Mouse (Mus musculus) C2C12 (cell line): ENCODE data around the gene C1qtnf6.

Source experiments
- CEBPB ChIP-seq: IDR thresholded peaks from one replicate; pipeline ENCODE4 v1.6.1; 2011; ENCODE audit warnings: low read depth, mild to moderate bottlenecking, control low read depth, moderate library complexity
- CTCF ChIP-seq: IDR thresholded peaks from one replicate; pipeline ENCODE4 v1.5.1; 2011; ENCODE audit not compliant: control insufficient read depth, insufficient read depth, insufficient read length
- MAX ChIP-seq: IDR thresholded peaks from one replicate; pipeline ENCODE4 v1.6.1; 2011; ENCODE audit warnings: mild to moderate bottlenecking, control low read depth
- MYOD1 ChIP-seq: IDR thresholded peaks from one replicate; pipeline ENCODE4 v1.6.1; 2011; ENCODE audit warnings: low read depth; ENCODE audit not compliant: control insufficient read depth, insufficient read length
- MYOG ChIP-seq: IDR thresholded peaks from one replicate; pipeline ENCODE4 v1.6.1; 2011; ENCODE audit not compliant: control insufficient read depth, insufficient read length; ENCODE audit errors: extremely low read depth
- USF1 ChIP-seq: IDR thresholded peaks from one replicate; pipeline ENCODE4 v1.6.1; 2011; ENCODE audit warnings: low read depth, mild to moderate bottlenecking, control low read depth, moderate library complexity

GRCm38 (mm10) chr15:78570170-78570569 lies 39.0 kb upstream of the C1qtnf6 start:
- TF ChIP-seq CTCF (no peak), CEBPB (no peak), MYOD1 (no peak), USF1 (no peak), MAX (no peak), MYOG (no peak)
